Mouse (Mus musculus): ENCODE data around the gene Rmnd5a.
"Not testable (repeated sequence)": the region's sequence is repeated elsewhere in the genome, so short reads cannot be mapped to it uniquely, and the experiment has no call there.

- TF ChIP-seq POU5F1 (IDR thresholded peaks at IDR 0.05; ENCODE audit: borderline replicate concordance, low read length); CTCF (conservative IDR thresholded peaks at IDR 0.05; ENCODE audit: low read length); NANOG (IDR thresholded peaks at IDR 0.05; ENCODE audit: borderline replicate concordance, low read length): not testable (repeated sequence)
Measured at GRCm38 (mm10) chr6:71453983-71454739, 13.7 kb upstream of the Rmnd5a start.

All from E14TG2a.4 (cell line).